Mouse (Mus musculus) naive thymus-derived CD4-positive, alpha-beta T cell, adult 2 months (primary cell): ENCODE results near the gene Il1r2.

ENCODE experiments used
- DNase-seq: peaks from one replicate; pipeline ENCODE4 v3.0.0-alpha.2; 2011; ENCODE audit warnings: low read depth

Gene Il1r2

DNA sequence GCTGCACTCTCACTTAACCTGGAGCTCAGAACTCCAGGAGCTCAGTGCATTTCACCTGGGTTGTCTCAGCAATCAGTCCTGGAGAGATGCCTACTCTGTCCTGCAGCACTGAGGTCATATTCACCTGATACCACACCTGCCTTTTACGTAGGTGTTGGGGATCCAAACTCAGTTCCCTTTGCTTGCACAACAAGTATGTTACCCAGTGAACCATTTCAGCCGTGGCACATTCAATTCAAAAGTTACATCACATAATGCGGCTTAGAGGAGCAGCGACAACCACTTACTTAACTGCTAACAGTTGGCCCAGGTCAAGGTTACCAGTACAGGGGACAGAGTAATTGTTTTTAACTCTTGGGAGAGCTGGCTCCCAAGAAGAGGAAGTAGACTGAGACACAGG, 58.8 kb downstream of the Il1r2 start:
- no peak for DNase-seq

DNA sequence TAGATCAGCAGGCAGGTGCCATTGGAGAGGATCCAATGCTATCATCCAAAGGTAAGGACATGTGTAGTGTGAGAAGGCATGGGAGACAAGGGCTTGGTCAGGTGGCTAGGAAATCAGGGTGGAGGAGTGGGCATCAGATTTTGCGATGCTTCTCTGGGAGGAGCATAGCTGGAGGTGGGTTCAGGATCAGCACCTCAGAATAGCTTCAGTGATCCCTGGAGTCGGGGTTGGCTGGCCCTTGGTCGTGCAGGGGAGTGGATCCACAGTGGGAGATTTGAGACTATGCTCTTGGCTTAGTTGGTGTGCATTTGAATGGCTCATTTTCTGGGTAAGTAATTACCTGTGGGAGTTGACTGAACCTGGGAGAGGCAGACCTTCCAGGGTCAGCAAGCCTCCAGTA, 59.7 kb downstream of the Il1r2 start:
- DNase-seq, result no peak

DNA sequence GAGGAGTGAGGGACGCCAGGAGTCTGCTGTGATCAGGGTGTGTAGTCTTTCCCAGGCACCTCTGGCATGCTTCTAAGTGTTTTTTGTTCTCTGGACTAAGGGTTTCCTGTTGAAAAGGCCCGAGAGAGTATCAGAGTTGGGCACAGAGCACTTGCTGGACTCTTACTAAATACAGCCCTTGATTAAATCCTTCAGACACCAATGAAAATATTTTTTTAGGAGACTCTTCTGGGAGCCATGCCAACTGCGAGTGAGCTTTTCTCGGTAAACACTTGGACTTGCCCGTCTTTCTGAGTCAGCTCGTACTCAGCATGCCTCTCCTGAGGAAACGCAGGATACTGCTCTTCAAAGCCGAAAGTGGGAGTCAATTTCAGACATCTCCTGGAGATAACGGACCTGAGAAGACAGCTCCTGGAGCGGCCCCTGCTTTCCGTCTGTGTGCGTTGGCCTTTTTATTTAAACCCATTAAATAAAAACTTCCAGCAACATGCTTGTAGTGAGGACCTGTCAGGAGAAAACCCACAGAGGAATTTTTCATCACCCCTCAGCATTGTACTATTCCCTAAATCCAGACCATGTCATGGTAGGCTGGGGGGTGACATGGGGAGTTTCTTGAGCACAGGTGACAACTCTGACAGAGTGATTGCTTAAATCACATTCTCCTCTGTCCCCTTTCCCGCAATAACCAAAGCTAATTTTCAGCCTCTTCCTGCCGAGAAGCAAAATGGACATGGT, 66.1 kb downstream of the Il1r2 start:
- DNase-seq, result no peak

DNA sequence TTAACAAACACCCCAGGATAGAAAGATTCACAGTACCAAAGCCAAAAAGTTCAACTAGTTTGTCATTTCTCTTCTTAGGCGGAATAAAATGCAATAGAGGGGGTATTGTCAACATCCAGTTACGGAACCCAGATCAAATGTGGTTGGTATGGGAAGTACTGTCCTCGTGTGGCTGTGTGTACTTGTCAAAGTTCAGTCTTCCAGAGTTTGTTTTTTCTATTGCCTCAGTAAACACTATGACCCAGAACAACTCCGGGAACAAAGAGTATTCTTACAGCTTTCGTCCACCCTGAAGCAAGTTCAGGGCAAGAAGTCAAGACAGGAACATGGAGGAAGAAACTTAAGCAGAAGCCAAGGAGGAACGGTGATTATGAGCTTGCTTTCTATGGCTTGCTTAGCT, 82.2 kb downstream of the Il1r2 start:
- DNase-seq, result no peak

DNA sequence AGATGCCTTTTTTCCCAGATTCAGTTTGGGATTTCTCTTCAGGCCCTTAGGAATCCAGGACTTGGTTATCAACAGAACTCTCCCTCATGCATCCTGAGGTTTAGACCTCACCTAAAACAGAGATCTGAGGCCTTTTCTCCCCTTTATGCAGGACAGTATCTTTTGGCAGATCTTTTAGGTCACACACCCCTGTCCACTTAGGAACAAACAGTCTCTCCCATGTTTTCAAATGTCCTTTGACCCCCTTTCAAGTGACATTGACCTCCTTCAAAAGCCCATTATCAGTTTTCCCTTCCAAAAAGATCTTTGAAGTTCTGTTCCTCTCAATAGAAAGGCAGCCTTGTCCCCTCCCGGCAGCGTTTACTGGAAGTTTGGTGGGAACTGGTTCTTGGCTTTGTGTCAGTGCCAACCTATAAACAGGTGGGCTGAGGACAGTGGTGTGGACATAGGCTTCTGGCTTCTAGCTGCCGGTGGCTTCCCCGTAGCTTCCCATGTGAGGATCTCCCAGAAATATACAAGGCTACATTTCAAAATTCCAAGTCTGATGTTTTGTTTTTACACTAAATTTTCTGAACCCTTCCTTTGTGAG, 89.5 kb downstream of the Il1r2 start:
- DNase-seq, result no peak

DNA sequence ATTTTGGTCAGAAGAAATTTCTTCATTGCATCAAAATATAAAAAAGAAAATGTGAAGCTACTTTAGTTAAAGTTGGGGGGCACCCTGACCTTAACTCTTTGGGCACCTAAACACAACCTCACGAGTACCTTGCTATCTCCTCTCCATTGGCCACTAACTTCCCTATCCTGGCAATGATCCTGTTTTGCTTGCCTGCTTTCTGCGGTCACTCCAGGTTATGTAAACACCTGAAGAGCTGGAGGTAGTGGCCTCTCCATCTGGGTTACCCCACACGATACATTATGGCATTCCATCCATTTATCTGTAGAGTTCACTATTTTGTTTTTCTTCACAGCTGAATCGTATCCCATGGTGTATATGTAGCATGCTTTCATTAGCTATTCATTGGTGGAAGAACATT, 90.5 kb downstream of the Il1r2 start:
- no peak for DNase-seq

DNA sequence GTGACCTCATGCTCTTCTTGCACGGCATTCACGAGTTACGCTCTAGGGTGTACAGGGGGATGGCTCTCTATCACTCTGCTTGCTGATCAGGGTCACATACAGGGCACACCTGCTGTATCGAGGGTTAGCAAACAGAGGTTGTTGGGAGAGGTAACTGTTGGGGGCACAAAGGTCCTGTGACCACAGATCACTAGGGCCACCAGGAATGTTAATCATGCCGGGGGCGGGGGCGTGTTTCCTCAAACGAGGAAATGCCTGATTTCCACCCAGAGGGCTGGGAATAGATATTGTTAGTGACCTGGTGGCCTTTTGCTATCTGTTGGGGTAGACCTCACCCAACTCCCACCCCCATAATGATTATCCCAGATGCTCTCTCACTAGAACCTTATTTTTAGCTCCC, 93.7 kb downstream of the Il1r2 start:
- no peak for DNase-seq

DNA sequence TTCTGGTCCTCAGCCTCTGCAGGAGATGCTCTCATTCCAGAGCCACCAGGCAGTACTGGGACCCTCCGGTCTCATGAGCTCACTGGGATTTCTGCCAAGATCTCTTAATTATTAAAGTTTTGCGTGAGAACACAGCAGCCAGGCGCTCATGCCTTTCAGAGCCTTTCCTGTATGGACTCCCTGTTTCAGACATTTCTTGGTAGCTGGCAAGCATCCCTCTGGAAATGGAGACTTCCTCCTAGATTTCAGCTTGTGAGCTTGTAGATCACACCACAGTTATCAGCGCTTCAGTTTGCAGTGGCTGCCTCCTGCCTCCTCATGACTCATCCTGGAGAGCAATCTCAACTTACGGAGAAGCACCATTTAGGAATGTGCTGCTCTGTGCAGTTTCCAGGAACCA, 98.0 kb downstream of the Il1r2 start:
- DNase-seq, result no peak

DNA sequence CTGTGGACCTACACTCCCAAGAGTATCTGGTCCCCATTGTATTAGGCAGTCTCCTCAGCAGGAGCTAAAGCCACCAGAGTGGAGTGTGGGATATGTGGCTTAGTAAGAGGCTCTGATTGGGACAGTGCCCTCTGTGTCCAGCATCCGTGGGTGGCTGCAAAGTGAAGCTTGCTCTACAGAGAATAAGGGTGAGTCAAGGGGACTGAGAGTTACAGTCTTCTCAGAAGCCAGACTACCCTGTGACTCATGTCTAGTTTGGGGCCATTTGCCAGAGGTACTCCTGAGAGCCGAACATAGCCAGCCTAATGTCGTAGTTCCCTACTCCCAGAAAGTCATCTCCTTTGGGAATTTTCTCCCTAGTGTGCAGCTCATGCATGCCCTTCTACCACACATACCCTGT, 100.3 kb downstream of the Il1r2 start:
- DNase-seq, result no peak
